Mouse (Mus musculus) MEL (cell line): ENCODE data around the gene Tmem44. TPM values are rescaled to one million over a fixed set of nuclear protein-coding genes. Genes with fewer than 3 reads are reported as not detected.

ENCODE experiments used
- DNase-seq: peaks from one replicate; pipeline ENCODE4 v3.0.0; 2011; ENCODE audit warnings: low read depth, low spot score
- H3K27ac ChIP-seq: 2 replicates; pipeline ENCODE4 v1.5.1; 2012; ENCODE audit warnings: low read depth, mild to moderate bottlenecking, control low read depth, low read length, moderate library complexity; ENCODE audit not compliant: control insufficient read depth
- H3K27me3 ChIP-seq, 2 experiments: fragments of 150-350 bp in 1 of 2; sonication (generic) in 1 of 2; 2 replicates each; pipeline ENCODE4 v1.6.1; 2012; ENCODE audit warnings: low read length in 2 of 2, mild to moderate bottlenecking in 2 of 2, improper control_type of control experiment in 1 of 2, moderate library complexity in 1 of 2; ENCODE audit not compliant: insufficient read depth in 2 of 2, control insufficient read depth in 1 of 2
- H3K36me3 ChIP-seq, 2 experiments: 2 replicates each; pipeline ENCODE4 v1.6.1; 2012 to 2014; ENCODE audit warnings: low read length in 2 of 2, improper control_type of control experiment in 1 of 2, inconsistent platforms in 1 of 2, mild to moderate bottlenecking in 1 of 2; ENCODE audit not compliant: insufficient read depth in 2 of 2, control insufficient read depth in 1 of 2
- H3K4me1 ChIP-seq, 2 experiments: fragments of 150-350 bp in 1 of 2; sonication (generic) in 1 of 2; 2 replicates each; pipeline ENCODE4 v1.6.1; 2012; ENCODE audit warnings: low read length in 2 of 2, improper control_type of control experiment in 1 of 2, mild to moderate bottlenecking in 1 of 2; ENCODE audit not compliant: insufficient read depth in 2 of 2, control insufficient read depth in 1 of 2
- H3K4me3 ChIP-seq, 2 experiments: fragments of 150-350 bp in 1 of 2; sonication (generic) in 1 of 2; 2 replicates each; pipeline ENCODE4 v1.5.1; 2012; ENCODE audit warnings: low read depth in 2 of 2, low read length in 2 of 2, mild to moderate bottlenecking in 2 of 2, moderate library complexity in 2 of 2, control low read depth in 1 of 2, improper control_type of control experiment in 1 of 2; ENCODE audit not compliant: control insufficient read depth in 1 of 2, insufficient read depth in 1 of 2
- H3K79me2 ChIP-seq: 2 replicates; pipeline ENCODE4 v1.6.1; 2012; ENCODE audit warnings: mild to moderate bottlenecking, low read length, moderate library complexity; ENCODE audit not compliant: control insufficient read depth, poor library complexity, insufficient read depth
- H3K9ac ChIP-seq: 2 replicates; pipeline ENCODE4 v1.6.1; 2012; ENCODE audit warnings: low read depth, mild to moderate bottlenecking, control low read depth, low read length, moderate library complexity; ENCODE audit not compliant: control insufficient read depth, poor library complexity, severe bottlenecking
- H3K9me3 ChIP-seq: fragments of 150-350 bp; sonication (generic); replicated peaks from 2 replicates; pipeline ENCODE4 v1.6.1; 2012; ENCODE audit warnings: mild to moderate bottlenecking, low read length, improper control_type of control experiment, moderate library complexity; ENCODE audit not compliant: insufficient read depth
- BHLHE40 ChIP-seq: IDR thresholded peaks from 2 replicates; pipeline ENCODE4 v1.6.1; 2012; ENCODE audit warnings: low read depth, mild to moderate bottlenecking, inconsistent platforms, low read length, improper control_type of control experiment, borderline replicate concordance
- CHD1 ChIP-seq: IDR thresholded peaks from 2 replicates; pipeline ENCODE4 v1.6.1; 2012; ENCODE audit warnings: low read depth, mild to moderate bottlenecking, inconsistent platforms, low read length, improper control_type of control experiment
- CTCF ChIP-seq, 3 experiments: IDR thresholded peaks in 2 of 3; conservative IDR thresholded peaks in 1 of 3; 2 replicates each; pipeline ENCODE4 v1.5.1; 2011 to 2012; ENCODE audit warnings: low read length in 3 of 3, low read depth in 2 of 3, mild to moderate bottlenecking in 2 of 3, improper control_type of control experiment in 1 of 3, inconsistent platforms in 1 of 3, mixed read lengths in 1 of 3, moderate library complexity in 1 of 3; ENCODE audit not compliant: control insufficient read depth in 1 of 3, insufficient read depth in 1 of 3, poor library complexity in 1 of 3, severe bottlenecking in 1 of 3
- E2F4 ChIP-seq: IDR thresholded peaks from 2 replicates; pipeline ENCODE4 v1.6.1; 2011; ENCODE audit warnings: low read depth, low read length, improper control_type of control experiment, borderline replicate concordance
- ELF1 ChIP-seq: IDR thresholded peaks from 2 replicates; pipeline ENCODE4 v1.6.1; 2014; ENCODE audit warnings: low read depth, mild to moderate bottlenecking, inconsistent platforms, low read length, improper control_type of control experiment, moderate library complexity
- EP300 ChIP-seq, 2 experiments: IDR thresholded peaks; 2 replicates each; pipeline ENCODE4 v1.6.1; 2011; ENCODE audit warnings: improper control_type of control experiment in 2 of 2, low read length in 2 of 2, low read depth in 1 of 2, mild to moderate bottlenecking in 1 of 2
- ETS1 ChIP-seq: IDR thresholded peaks from 2 replicates; pipeline ENCODE4 v1.6.1; 2012; ENCODE audit warnings: low read depth, mild to moderate bottlenecking, inconsistent platforms, low read length, improper control_type of control experiment, moderate library complexity
- GABPA ChIP-seq: IDR thresholded peaks from 2 replicates; pipeline ENCODE4 v1.6.1; 2012; ENCODE audit warnings: low read depth, mild to moderate bottlenecking, inconsistent platforms, low read length, improper control_type of control experiment, moderate library complexity
- GATA1 ChIP-seq: IDR thresholded peaks from 2 replicates; pipeline ENCODE4 v1.6.1; 2011; ENCODE audit warnings: low read depth, low read length, improper control_type of control experiment
- HCFC1 ChIP-seq: IDR thresholded peaks from 2 replicates; pipeline ENCODE4 v1.6.1; 2012; ENCODE audit warnings: low read depth, mild to moderate bottlenecking, inconsistent platforms, low read length, improper control_type of control experiment, moderate library complexity
- KAT2A ChIP-seq: conservative IDR thresholded peaks from 2 replicates; pipeline ENCODE4 v1.6.1; 2012; ENCODE audit warnings: low read depth, low read length, improper control_type of control experiment, inconsistent platforms
- MAFK ChIP-seq: IDR thresholded peaks from 2 replicates; pipeline ENCODE4 v1.6.1; 2011; ENCODE audit warnings: low read depth, mild to moderate bottlenecking, low read length, improper control_type of control experiment, borderline replicate concordance
- MAZ ChIP-seq: IDR thresholded peaks from 2 replicates; pipeline ENCODE4 v1.6.1; 2012; ENCODE audit warnings: low read depth, mild to moderate bottlenecking, inconsistent platforms, low read length, improper control_type of control experiment
- MEF2A ChIP-seq: IDR thresholded peaks from 2 replicates; pipeline ENCODE4 v1.6.1; 2014; ENCODE audit warnings: low read depth, mild to moderate bottlenecking, inconsistent platforms, low read length, improper control_type of control experiment; ENCODE audit not compliant: poor library complexity, insufficient replicate concordance, severe bottlenecking; ENCODE audit errors: extremely low read depth
- MXI1 ChIP-seq: IDR thresholded peaks from 2 replicates; pipeline ENCODE4 v1.6.1; 2011; ENCODE audit warnings: mild to moderate bottlenecking, low read depth, low read length, improper control_type of control experiment
- MYB ChIP-seq: IDR thresholded peaks from 2 replicates; pipeline ENCODE4 v1.6.1; 2011; ENCODE audit warnings: mild to moderate bottlenecking, low read depth, low read length, improper control_type of control experiment
- NELFE ChIP-seq: IDR thresholded peaks from 2 replicates; pipeline ENCODE4 v1.6.1; 2011; ENCODE audit warnings: low read depth, low read length, improper control_type of control experiment
- NRF1 ChIP-seq: IDR thresholded peaks from 2 replicates; pipeline ENCODE4 v1.6.1; 2014; ENCODE audit warnings: low read depth, mild to moderate bottlenecking, inconsistent platforms, low read length, improper control_type of control experiment, moderate library complexity; ENCODE audit not compliant: poor library complexity, insufficient read depth, severe bottlenecking
- POLR2AphosphoS5 ChIP-seq: IDR thresholded peaks from 2 replicates; pipeline ENCODE4 v1.6.1; 2012; ENCODE audit warnings: low read depth, borderline replicate concordance, mild to moderate bottlenecking, inconsistent platforms, low read length, moderate library complexity, mixed read lengths
- RAD21 ChIP-seq: IDR thresholded peaks from 2 replicates; pipeline ENCODE4 v1.6.1; 2011; ENCODE audit warnings: mild to moderate bottlenecking, low read depth, low read length, improper control_type of control experiment
- SIN3A ChIP-seq: IDR thresholded peaks from 2 replicates; pipeline ENCODE4 v1.6.1; 2012; ENCODE audit warnings: low read length, improper control_type of control experiment, inconsistent platforms
- SMC3 ChIP-seq: IDR thresholded peaks from 2 replicates; pipeline ENCODE4 v1.6.1; 2011; ENCODE audit warnings: low read depth, low read length, improper control_type of control experiment
- TAL1 ChIP-seq: IDR thresholded peaks from 2 replicates; pipeline ENCODE4 v1.6.1; 2012; ENCODE audit warnings: mild to moderate bottlenecking, inconsistent platforms, low read length, moderate library complexity, mixed read lengths
- UBTF ChIP-seq: IDR thresholded peaks from 2 replicates; pipeline ENCODE4 v1.6.1; 2012; ENCODE audit warnings: low read depth, mild to moderate bottlenecking, inconsistent platforms, low read length, improper control_type of control experiment, moderate library complexity, borderline replicate concordance; ENCODE audit not compliant: insufficient read depth
- USF1 ChIP-seq: IDR thresholded peaks from 2 replicates; pipeline ENCODE4 v1.6.1; 2014; ENCODE audit warnings: low read depth, mild to moderate bottlenecking, inconsistent platforms, low read length, improper control_type of control experiment, moderate library complexity
- USF2 ChIP-seq, 2 experiments: IDR thresholded peaks; 2 replicates each; pipeline ENCODE4 v1.6.1; 2011 to 2012; ENCODE audit warnings: improper control_type of control experiment in 2 of 2, low read length in 2 of 2, borderline replicate concordance in 1 of 2, inconsistent platforms in 1 of 2, low read depth in 1 of 2, mild to moderate bottlenecking in 1 of 2; ENCODE audit not compliant: insufficient read depth in 1 of 2
- ZKSCAN1 ChIP-seq: IDR thresholded peaks from 2 replicates; pipeline ENCODE4 v1.6.1; 2012; ENCODE audit warnings: low read depth, mild to moderate bottlenecking, inconsistent platforms, low read length, improper control_type of control experiment, moderate library complexity
- ZNF384 ChIP-seq: IDR thresholded peaks from 2 replicates; pipeline ENCODE4 v1.6.1; 2012; ENCODE audit warnings: low read depth, mild to moderate bottlenecking, inconsistent platforms, low read length, improper control_type of control experiment
- polyA plus RNA-seq, 2 experiments: library from polyadenylated mRNA; stranded (reverse) in 1 of 2; unstranded in 1 of 2; fragments of >175 nt in 1 of 2; fragments of >200 nt in 1 of 2; gene quantifications; 2 replicates each; pipeline versions ENCODE4 v1.2.1 to v1.2.4; 2012; ENCODE audit warnings: low replicate concordance in 2 of 2, low read depth in 1 of 2; ENCODE audit not compliant: insufficient read length in 2 of 2, insufficient read depth in 1 of 2, missing spikeins in 1 of 2
- total RNA-seq: library from RNA; depleted of rRNA; stranded (reverse); fragments of 300-350 nt; gene quantifications from 2 replicates; pipeline ENCODE4 v1.2.3, GENCODE M21; 2012

The Tmem44 gene
- total and polyA plus RNA-seq, 3 experiments, result 0.50 to 1.4 TPM; not detected in 1

GRCm38 (mm10) chr16:30543386-30543785, 7.3 kb downstream of the Tmem44 start:
- Histone ChIP-seq H3K4me3 (no peak overlapping the region), H3K79me2 (no peaks in the 10 kb centered on the region), H3K9me3 (no peaks in the 10 kb centered on the region), H3K36me3 (no peaks in the 10 kb centered on the region), H3K9ac (no peak overlapping the region), H3K27ac (no peak overlapping the region), H3K4me1 (peaks cover 0 to 6% of the 10 kb centered on the region in 2 experiments; a peak in 3 of 4 replicates), H3K27me3 (no peaks in the 10 kb centered on the region)
- no peak for DNase-seq
- TF ChIP-seq KAT2A (no peak), BHLHE40 (no peak), GABPA (no peak), ETS1 (no peak), CHD1 (no peak), UBTF (no peak), RAD21 (no peak), NRF1 (no peak), GATA1 (no peak), CTCF (IDR thresholded peaks at IDR 0.05 in 2 of 3, conservative IDR thresholded peaks at IDR 0.05 in 1 of 3; ENCODE audit: control insufficient read depth in 1 of 3, insufficient read depth in 1 of 3, low read depth in 2 of 3, low read length in 3 of 3, poor library complexity in 1 of 3, severe bottlenecking in 1 of 3) (no peak), POLR2AphosphoS5 (no peak), ZNF384 (no peak), HCFC1 (no peak), EP300 (IDR thresholded peaks at IDR 0.05; ENCODE audit: low read depth in 1 of 2, low read length in 2 of 2) (no peak), SMC3 (no peak), E2F4 (no peak), USF1 (no peak), ELF1 (no peak)

GRCm38 (mm10) chr16:30542826-30543225, 7.8 kb downstream of the Tmem44 start:
- Histone ChIP-seq H3K4me1 (peaks cover 0 to 6% of the 10 kb centered on the region in 2 experiments; a peak in 3 of 4 replicates), H3K9ac (no peak overlapping the region), H3K27me3 (no peaks in the 10 kb centered on the region), H3K79me2 (no peaks in the 10 kb centered on the region), H3K4me3 (no peak overlapping the region), H3K9me3 (no peaks in the 10 kb centered on the region), H3K36me3 (no peaks in the 10 kb centered on the region), H3K27ac (no peak overlapping the region)
- TF ChIP-seq SIN3A (no peak), MYB (no peak), NRF1 (no peak), CTCF (IDR thresholded peaks at IDR 0.05 in 2 of 3, conservative IDR thresholded peaks at IDR 0.05 in 1 of 3; ENCODE audit: control insufficient read depth in 1 of 3, insufficient read depth in 1 of 3, low read depth in 2 of 3, low read length in 3 of 3, poor library complexity in 1 of 3, severe bottlenecking in 1 of 3) (no peak), ZKSCAN1 (no peak), GATA1 (no peak), ZNF384 (no peak), USF2 (IDR thresholded peaks at IDR 0.05; ENCODE audit: borderline replicate concordance in 1 of 2, insufficient read depth in 1 of 2, low read depth in 1 of 2, low read length in 2 of 2) (no peak), USF1 (no peak), NELFE (no peak), MEF2A (no peak), TAL1 (no peak), E2F4 (no peak), MAZ (no peak), KAT2A (no peak), ELF1 (no peak), MAFK (no peak), BHLHE40 (no peak), GABPA (no peak), MXI1 (no peak)
- no peak for DNase-seq
